Mouse (Mus musculus) hindbrain, postnatal 0 days (tissue): ENCODE measurements around the gene Acta1. TPM values are rescaled to one million over a fixed set of nuclear protein-coding genes. Genes with fewer than 3 reads are reported as not detected.
A peak's percentile ranks its signal among the peaks of the same experiment; 100 is the strongest.

Source experiments
- ATAC-seq: fragments of 200-750 bp; cut with Nextera tagmentation; 2 replicates; pipeline ENCODE4 v1.8.0; 2017; ENCODE audit warnings: mild to moderate bottlenecking, moderate TSS enrichment, moderate library complexity
- DNase-seq: peaks from one replicate; pipeline ENCODE4 v3.0.0-alpha.2; 2015; ENCODE audit warnings: low spot score
- H3K27ac ChIP-seq: fragments of 300-500 bp; sonication (generic); 2 replicates; pipeline ENCODE4 v1.5.1; 2014; ENCODE audit warnings: mild to moderate bottlenecking
- H3K27me3 ChIP-seq: fragments of 300-500 bp; sonication (generic); 2 replicates; pipeline ENCODE4 v1.6.1; 2014; ENCODE audit warnings: low read length, mixed read lengths; ENCODE audit not compliant: insufficient read depth
- H3K36me3 ChIP-seq: fragments of 300-500 bp; sonication (generic); 2 replicates; pipeline ENCODE4 v1.6.1; 2014; ENCODE audit warnings: low read length, mixed read lengths; ENCODE audit not compliant: insufficient read depth
- H3K4me1 ChIP-seq: fragments of 300-500 bp; sonication (generic); 2 replicates; pipeline ENCODE4 v1.6.1; 2014; ENCODE audit warnings: antibody characterized with exemption, low read length, mixed read lengths; ENCODE audit not compliant: insufficient read depth
- H3K4me2 ChIP-seq: fragments of 300-500 bp; sonication (generic); 2 replicates; pipeline ENCODE4 v1.6.1; 2014; ENCODE audit warnings: low read depth, mild to moderate bottlenecking, low read length, moderate library complexity, mixed read lengths
- H3K4me3 ChIP-seq: fragments of 300-500 bp; sonication (generic); 2 replicates; pipeline ENCODE4 v1.5.1; 2014; ENCODE audit warnings: low read length
- H3K9ac ChIP-seq: fragments of 300-500 bp; sonication (generic); replicated peaks from 2 replicates; pipeline ENCODE4 v1.6.1; 2014; ENCODE audit warnings: mild to moderate bottlenecking, low read length, moderate library complexity, mixed read lengths
- H3K9me3 ChIP-seq: fragments of 300-500 bp; sonication (generic); 2 replicates; pipeline ENCODE4 v1.6.1; 2016; ENCODE audit warnings: low read length, mixed read lengths
- CTCF ChIP-seq: IDR thresholded peaks from 2 replicates; pipeline ENCODE4 v1.5.1; 2016; ENCODE audit warnings: antibody characterized with exemption, control low read depth, low read depth
- WGBS: fragments of 180-500 bp; shearing (Covaris S2); extraction: QIAGEN DNeasy Blood & Tissue Kit; methylation state at CpG from one replicate; pipeline ENCODE4 v1.1.7; 2014; 5-methylcytosine and 5-hydroxymethylcytosine counted together
- polyA plus RNA-seq: library from polyadenylated mRNA; unstranded; fragments of >200 nt; fragmentation: Nextera tagmentation; extraction: Ambion mirVana; gene quantifications from 2 replicates; pipeline ENCODE4 v1.2.1, GENCODE M21; 2015
- total RNA-seq: library from RNA; depleted of rRNA; stranded (reverse); fragments of >200 nt; gene quantifications from 2 replicates; pipeline ENCODE4 v1.2.3, GENCODE M21; 2014

Gene Acta1
- total and polyA plus RNA-seq, 2 experiments from 2014 or later, result 13.9 to 21.2 TPM

- ATAC-seq (no peak), DNase-seq (no peak)
- H3K4me3 ChIP-seq, result no peak overlapping the region
- WGBS, result 84% methylated on average over 6 of the region's 6 CpGs
- no peaks in the 10 kb centered on the region for H3K4me1 ChIP-seq
- no peaks in the 10 kb centered on the region for H3K36me3 ChIP-seq
- H3K9me3 ChIP-seq, result no peaks in the 10 kb centered on the region
- no peak overlapping the region for H3K9ac ChIP-seq
- no peak overlapping the region for H3K4me2 ChIP-seq
- TF ChIP-seq CTCF, result no peak
- H3K27ac ChIP-seq, result no peak overlapping the region
- H3K27me3 ChIP-seq, result no peaks in the 10 kb centered on the region
These were observed 21.2 kb downstream of the Acta1 start for GRCm38 (mm10) chr8:123873364-123873763.

DNA sequence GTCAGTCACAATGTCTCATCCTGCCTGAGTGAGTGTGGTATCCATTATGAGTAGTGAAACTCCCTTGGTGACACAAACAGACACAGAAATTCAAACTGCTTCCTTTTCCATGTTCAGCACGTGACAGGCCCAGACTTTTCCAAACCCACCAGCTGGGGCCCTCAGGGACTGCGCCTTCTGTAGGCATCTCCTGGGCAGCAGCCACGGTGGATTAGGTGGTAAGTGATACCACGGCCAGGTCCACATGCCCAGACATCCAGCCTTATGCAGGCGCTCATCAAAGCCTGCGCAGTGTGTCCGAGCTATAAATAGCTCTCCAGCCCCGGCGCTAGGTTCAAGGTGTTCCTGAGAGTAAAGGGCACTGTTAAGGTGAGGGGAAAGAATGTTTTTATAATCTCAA is 22.5 kb downstream of the Acta1 start:
- H3K9me3 ChIP-seq, result no peaks in the 10 kb centered on the region
- no peak overlapping the region for H3K27ac ChIP-seq
- H3K27me3 ChIP-seq, result no peaks in the 10 kb centered on the region
- DNase-seq, result no peak
- H3K36me3 ChIP-seq, result no peaks in the 10 kb centered on the region
- 79% methylated on average over 9 of the region's 9 CpGs for WGBS
- H3K4me3 ChIP-seq, result no peak overlapping the region
- no peak overlapping the region for H3K4me2 ChIP-seq
- H3K9ac ChIP-seq, result no peak overlapping the region
- TF ChIP-seq CTCF, result no peak
- no peaks in the 10 kb centered on the region for H3K4me1 ChIP-seq
- no peak for ATAC-seq

DNA sequence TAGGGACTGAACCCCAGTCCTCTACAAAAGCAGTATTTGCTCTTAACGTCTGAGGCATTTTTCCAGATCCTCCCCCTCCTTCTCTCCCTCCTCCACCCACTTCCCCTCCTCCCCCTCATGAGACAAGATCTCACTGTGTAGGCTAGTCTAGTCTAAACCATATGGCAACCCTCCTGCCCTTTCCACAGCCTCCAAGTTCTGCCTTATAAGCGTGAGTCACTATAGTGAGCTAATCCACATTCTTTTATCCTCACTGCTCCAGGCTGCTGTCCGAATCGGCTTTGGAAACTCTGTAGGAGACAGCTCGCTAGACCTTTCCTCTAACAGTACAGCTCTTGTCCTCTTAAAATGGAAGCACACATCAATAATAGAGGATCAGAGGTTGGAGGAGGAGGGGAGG is 27.6 kb downstream of the Acta1 start:
- Histone ChIP-seq H3K36me3 (no peaks in the 10 kb centered on the region), H3K9me3 (no peaks in the 10 kb centered on the region), H3K4me2 (no peak overlapping the region), H3K4me3 (no peak overlapping the region), H3K4me1 (no peaks in the 10 kb centered on the region), H3K27ac (no peak overlapping the region), H3K9ac (no peak overlapping the region), H3K27me3 (no peaks in the 10 kb centered on the region)
- 32% methylated on average over 5 of the region's 5 CpGs for WGBS
- TF ChIP-seq CTCF, result no peak
- ATAC-seq (peak; percentile 61), DNase-seq (no peak)

- Histone ChIP-seq H3K27ac (no peak overlapping the region), H3K36me3 (no peaks in the 10 kb centered on the region), H3K4me3 (no peak overlapping the region), H3K9ac (no peak overlapping the region), H3K9me3 (no peaks in the 10 kb centered on the region), H3K4me1 (no peaks in the 10 kb centered on the region), H3K27me3 (no peaks in the 10 kb centered on the region), H3K4me2 (no peak overlapping the region)
- DNase-seq, result no peak
- TF ChIP-seq CTCF, result no peak
- no peak for ATAC-seq
- 84% methylated on average over 7 of the region's 7 CpGs for WGBS
These were observed 28.8 kb downstream of the Acta1 start for GRCm38 (mm10) chr8:123865786-123866185.

DNA sequence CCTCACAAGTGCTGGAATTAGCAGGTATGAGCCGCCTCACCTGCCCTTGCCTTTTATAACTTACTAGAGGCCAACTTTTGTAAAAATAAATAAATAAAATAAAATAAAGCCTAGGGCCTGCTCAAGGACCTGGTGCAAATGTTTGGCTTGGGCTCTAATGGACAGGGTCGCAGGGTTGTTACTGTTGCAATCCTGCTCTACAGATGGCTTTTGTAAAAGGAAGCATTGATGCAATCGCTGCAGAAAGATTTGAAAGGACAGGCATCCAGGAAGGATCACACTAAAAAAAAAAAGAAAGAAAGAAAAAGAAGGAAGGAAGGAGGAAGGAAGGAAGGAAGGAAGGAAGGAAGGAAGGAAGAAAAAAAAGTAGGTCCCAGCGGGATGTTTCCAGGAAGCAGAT is 34.2 kb downstream of the Acta1 start:
- WGBS, result 80% methylated on average over 4 of the region's 4 CpGs
- no peak for ATAC-seq
- no peaks in the 10 kb centered on the region for H3K4me1 ChIP-seq
- no peaks in the 10 kb centered on the region for H3K36me3 ChIP-seq
- H3K4me3 ChIP-seq, result peak overlapping the region; percentile 93
- peak overlapping the region; percentile 84; the same call in 1 of the 2 replicates for H3K27ac ChIP-seq
- no peak overlapping the region; the same call in 1 of the 2 replicates for H3K9ac ChIP-seq
- TF ChIP-seq CTCF, result no peak
- DNase-seq, result no peak
- no peaks in the 10 kb centered on the region for H3K9me3 ChIP-seq
- no peaks in the 10 kb centered on the region for H3K27me3 ChIP-seq
- H3K4me2 ChIP-seq, result peak overlapping the region; percentile 96

GRCm38 (mm10) chr8:123859648-123860259 is 34.8 kb downstream of the Acta1 start, which contains the start of gene Ccsap:
Ccsap (minus strand) TSS chr8:123860209.
- DNase-seq (peak; percentile 67), ATAC-seq (peak; percentile 73; the same call in 1 of the 2 replicates)
- no peak for TF ChIP-seq CTCF
- H3K27me3 ChIP-seq, result no peaks in the 10 kb centered on the region
- H3K9ac ChIP-seq, result peak within 1 kb of the TSS; percentile 79
- no peaks in the 10 kb centered on the region for H3K9me3 ChIP-seq
- peak within 1 kb of the TSS; percentile 84 for H3K27ac ChIP-seq
- H3K4me1 ChIP-seq, result no peaks in the 10 kb centered on the region
- WGBS, result 2% methylated on average over 47 of the region's 48 CpGs
- peak within 1 kb of the TSS; percentile 96 for H3K4me2 ChIP-seq
- H3K4me3 ChIP-seq, result peak within 1 kb of the TSS; percentile 93
- no peaks in the 10 kb centered on the region for H3K36me3 ChIP-seq

DNA sequence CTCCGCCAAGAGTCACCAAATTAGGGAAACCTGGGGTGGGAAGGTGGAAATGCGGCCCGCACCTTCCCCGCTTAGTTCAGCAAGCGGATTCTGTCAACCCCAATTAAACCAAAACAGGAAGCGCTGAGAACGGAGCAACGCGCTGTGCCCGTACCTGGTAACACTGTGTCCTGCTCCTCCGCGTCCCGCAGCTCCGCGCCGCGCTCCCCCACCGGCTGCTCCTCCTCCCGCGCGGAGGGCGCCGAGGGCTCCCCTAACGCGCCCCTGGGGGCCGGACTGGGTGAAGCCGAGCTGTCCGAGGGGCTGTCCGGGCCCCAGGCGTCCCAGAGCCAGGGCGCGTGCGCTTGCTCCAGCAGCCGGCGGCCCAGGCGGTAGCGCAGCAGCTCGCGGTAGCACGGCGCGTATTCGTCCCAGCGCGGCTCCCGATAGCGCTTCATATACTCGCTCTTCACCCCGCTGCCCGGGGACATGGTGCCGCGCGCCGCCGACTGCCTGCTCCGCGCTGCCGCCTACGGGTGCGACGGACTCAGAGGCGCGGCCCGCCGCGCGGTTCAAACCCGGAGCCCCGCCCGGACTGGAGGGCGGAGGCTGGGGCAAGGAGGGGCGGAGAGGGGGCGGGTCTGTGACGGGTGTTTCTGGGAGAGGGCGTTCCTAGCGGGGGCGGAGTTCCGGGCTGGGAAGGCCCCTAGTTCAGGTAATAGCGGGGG is 35.5 kb downstream of the Acta1 start:
- Histone ChIP-seq H3K9ac (peak overlapping the region; percentile 79), H3K4me1 (no peaks in the 10 kb centered on the region), H3K9me3 (no peaks in the 10 kb centered on the region), H3K36me3 (no peaks in the 10 kb centered on the region), H3K4me2 (peak overlapping the region; percentile 96), H3K4me3 (peak overlapping the region; percentile 93), H3K27ac (peak overlapping the region; percentile 84), H3K27me3 (no peaks in the 10 kb centered on the region)
- TF ChIP-seq CTCF, result no peak
- WGBS, result under 1% methylated on average over 64 of the region's 79 CpGs
- ATAC-seq, result peak; percentile 96
- peak; percentile 95 for DNase-seq
